In genomic region chr8:123389026-123389425, GRCm38 (mm10) we compare ENCODE assay signal across 15 mouse cellular contexts. TPM values are rescaled to one million over a fixed set of nuclear protein-coding genes. Genes with fewer than 3 reads are reported as not detected.
DNase-seq lines count a peak whose midpoint lies in the region; ATAC-seq lines count a peak whose summit lies in the region.
"Had no signal": no experiment of that assay in that cellular context is flagged by ENCODE, and none has a peak within 500 bp of the region (broad histone marks: within the 10 kb centered on the region; RNA-seq: fewer than 3 reads in every experiment).

No protein-coding gene starts in this region.

- no peak overlapping the region for H3K4me2 ChIP-seq in forebrain, embryonic 15.5 days (replicated peaks)
- H3K4me2 ChIP-seq in forebrain, embryonic 12.5 days, result no peak overlapping the region
- H3K4me2 ChIP-seq in lung, embryonic 15.5 days, result no peak overlapping the region
- H3K4me2 ChIP-seq: hindbrain, embryonic 14.5 days; lung, embryonic 14.5 days; midbrain, embryonic 12.5 days had no signal

- no peak overlapping the region for H3K4me3 ChIP-seq in forebrain, embryonic 15.5 days
- H3K4me3 ChIP-seq in forebrain, embryonic 12.5 days (replicated peaks), result no peak overlapping the region
- no peak overlapping the region for H3K4me3 ChIP-seq in lung, embryonic 15.5 days
- H3K4me3 ChIP-seq: midbrain, embryonic 12.5 days had no signal

- H3K9me3 ChIP-seq in forebrain, embryonic 15.5 days, result no peaks in the 10 kb centered on the region
- no peaks in the 10 kb centered on the region for H3K9me3 ChIP-seq in forebrain, embryonic 12.5 days
- no peaks in the 10 kb centered on the region for H3K9me3 ChIP-seq in lung, embryonic 15.5 days
- H3K9me3 ChIP-seq: midbrain, embryonic 12.5 days had no signal

- H3K27ac ChIP-seq in forebrain, embryonic 15.5 days (replicated peaks), result no peak overlapping the region
- H3K27ac ChIP-seq in forebrain, embryonic 12.5 days, result no peak overlapping the region
- H3K27ac ChIP-seq in lung, embryonic 15.5 days, result no peak overlapping the region
- H3K27ac ChIP-seq: hindbrain, embryonic 14.5 days; midbrain, embryonic 12.5 days had no signal

- no peaks in the 10 kb centered on the region for H3K27me3 ChIP-seq in forebrain, embryonic 15.5 days
- H3K27me3 ChIP-seq in forebrain, embryonic 12.5 days, result no peaks in the 10 kb centered on the region
- no peaks in the 10 kb centered on the region for H3K27me3 ChIP-seq in lung, embryonic 15.5 days
- H3K27me3 ChIP-seq: midbrain, embryonic 12.5 days had no signal

- WGBS in forebrain, embryonic 15.5 days, result 94% methylated on average over 7 of the region's 7 CpGs
- WGBS in forebrain, embryonic 12.5 days, result 93% methylated on average over 7 of the region's 7 CpGs
- 89% methylated on average over 7 of the region's 7 CpGs for WGBS in lung, embryonic 15.5 days

- peaks cover 95% of the 10 kb centered on the region for H3K36me3 ChIP-seq in forebrain, embryonic 15.5 days
- H3K36me3 ChIP-seq in forebrain, embryonic 12.5 days (replicated peaks), result peaks cover 99% of the 10 kb centered on the region
- peaks cover 94% of the 10 kb centered on the region for H3K36me3 ChIP-seq in lung, embryonic 15.5 days

- no peak for DNase-seq in lung, postnatal 14 days
- DNase-seq in kidney, postnatal 10 days, result peak; percentile 34
- DNase-seq in thymus, postnatal 4 days, result no peak
- no peak for DNase-seq in frontal cortex, postnatal 36 days (ENCODE audit: low spot score in 2 of 2)
- DNase-seq: lung, embryonic 14.5 days; right cerebral cortex, postnatal 14 days had no signal

- no peak overlapping the region for H3K9ac ChIP-seq in forebrain, embryonic 15.5 days (replicated peaks)
- no peak overlapping the region for H3K9ac ChIP-seq in forebrain, embryonic 12.5 days
- no peak overlapping the region for H3K9ac ChIP-seq in lung, embryonic 15.5 days
- H3K9ac ChIP-seq: hindbrain, embryonic 14.5 days; lung, embryonic 14.5 days; midbrain, embryonic 12.5 days had no signal

- H3K4me1 ChIP-seq in forebrain, embryonic 15.5 days, result no peaks in the 10 kb centered on the region
- H3K4me1 ChIP-seq in forebrain, embryonic 12.5 days, result no peaks in the 10 kb centered on the region
- H3K4me1 ChIP-seq in lung, embryonic 15.5 days, result no peaks in the 10 kb centered on the region
- H3K4me1 ChIP-seq: midbrain, embryonic 12.5 days had no signal

- ATAC-seq in forebrain, embryonic 15.5 days (replicated peaks), result 0 out of 2 replicates have a peak, but pooled peaks have one; percentile 38
- ATAC-seq in forebrain, embryonic 12.5 days (ENCODE audit: low FRiP score), result no peak
- peak; percentile 52; the same call in 1 of the 2 replicates for ATAC-seq in lung, embryonic 15.5 days (ENCODE audit: borderline replicate concordance, extremely low read depth, low FRiP score, low TSS enrichment)
- no peak for ATAC-seq in megakaryocyte progenitor cell, adult 5-6 weeks (replicated peaks; ENCODE audit: poor library complexity)

RNA-seq across cellular contexts. Expression of gene Tcf25, which starts 15.5 kb away (rescaled TPM):
- polyA plus RNA-seq in forebrain, embryonic 15.5 days (2015; fragmentation: Nextera tagmentation; extraction: Ambion mirVana), result 252 and 259 TPM in 2 replicates
- 174 and 194 TPM in 2 replicates for polyA plus RNA-seq in forebrain, embryonic 12.5 days (2016; fragmentation: Nextera tagmentation; extraction: Ambion mirVana)
- polyA plus RNA-seq in lung, embryonic 15.5 days (2015; fragmentation: Nextera tagmentation; extraction: Ambion mirVana), result 143 and 162 TPM in 2 replicates
- total RNA-seq in megakaryocyte progenitor cell, adult 5-6 weeks (2015), result 73.1 and 90.2 TPM in 2 replicates
- total RNA-seq in megakaryocyte progenitor cell, adult 5-6 weeks (2017), result 89.8 and 94.1 TPM in 2 replicates

RNA-seq across cellular contexts. Expression of gene Mc1r, which starts 17.9 kb away (rescaled TPM):
- 0.15 and 0.23 TPM in 2 replicates for polyA plus RNA-seq in forebrain, embryonic 15.5 days (2015; fragmentation: Nextera tagmentation; extraction: Ambion mirVana)
- polyA plus RNA-seq in forebrain, embryonic 12.5 days (2016; fragmentation: Nextera tagmentation; extraction: Ambion mirVana), result 0.13 and 0.14 TPM in 2 replicates
- not detected in 2 replicates for polyA plus RNA-seq in lung, embryonic 15.5 days (2015; fragmentation: Nextera tagmentation; extraction: Ambion mirVana)
- total RNA-seq in megakaryocyte progenitor cell, adult 5-6 weeks (2015), result not detected in 2 replicates
- total RNA-seq in megakaryocyte progenitor cell, adult 5-6 weeks (2017), result 0.12 and 0.14 TPM in 2 replicates
- total RNA-seq: adrenal gland, adult 18-20 months; gastrocnemius, postnatal 4 days had no signal
- polyA plus RNA-seq: large intestine, adult 2 months; lung, embryonic 14.5 days had no signal

RNA-seq across cellular contexts. Expression of gene Tubb3, which starts 22.2 kb away (rescaled TPM):
- 1,822 and 1,823 TPM in 2 replicates for polyA plus RNA-seq in forebrain, embryonic 15.5 days (2015; fragmentation: Nextera tagmentation; extraction: Ambion mirVana)
- polyA plus RNA-seq in forebrain, embryonic 12.5 days (2016; fragmentation: Nextera tagmentation; extraction: Ambion mirVana), result 827 and 897 TPM in 2 replicates
- 4.6 and 11.4 TPM in 2 replicates for polyA plus RNA-seq in lung, embryonic 15.5 days (2015; fragmentation: Nextera tagmentation; extraction: Ambion mirVana)
- total RNA-seq in megakaryocyte progenitor cell, adult 5-6 weeks (2015), result 0.15 TPM in 1 of 2 replicates, not detected in the other
- total RNA-seq in megakaryocyte progenitor cell, adult 5-6 weeks (2017), result 0.17 TPM in 1 of 2 replicates, not detected in the other

RNA-seq across cellular contexts. Expression of gene Def8, which starts 34.3 kb away (rescaled TPM):
- 43.3 and 46.3 TPM in 2 replicates for polyA plus RNA-seq in forebrain, embryonic 15.5 days (2015; fragmentation: Nextera tagmentation; extraction: Ambion mirVana)
- 42.9 and 46.6 TPM in 2 replicates for polyA plus RNA-seq in forebrain, embryonic 12.5 days (2016; fragmentation: Nextera tagmentation; extraction: Ambion mirVana)
- 29.7 and 31.1 TPM in 2 replicates for polyA plus RNA-seq in lung, embryonic 15.5 days (2015; fragmentation: Nextera tagmentation; extraction: Ambion mirVana)
- total RNA-seq in megakaryocyte progenitor cell, adult 5-6 weeks (2015), result 30.0 and 33.6 TPM in 2 replicates
- total RNA-seq in megakaryocyte progenitor cell, adult 5-6 weeks (2017), result 47.5 and 63.1 TPM in 2 replicates

RNA-seq across cellular contexts. Expression of gene Spire2, which starts 56.5 kb away (rescaled TPM):
- 32.9 and 33.0 TPM in 2 replicates for polyA plus RNA-seq in forebrain, embryonic 15.5 days (2015; fragmentation: Nextera tagmentation; extraction: Ambion mirVana)
- polyA plus RNA-seq in forebrain, embryonic 12.5 days (2016; fragmentation: Nextera tagmentation; extraction: Ambion mirVana), result 19.9 and 21.8 TPM in 2 replicates
- polyA plus RNA-seq in lung, embryonic 15.5 days (2015; fragmentation: Nextera tagmentation; extraction: Ambion mirVana), result 1.3 and 1.4 TPM in 2 replicates
- 0.07 TPM in 1 of 2 replicates, not detected in the other for total RNA-seq in megakaryocyte progenitor cell, adult 5-6 weeks (2015)
- total RNA-seq in megakaryocyte progenitor cell, adult 5-6 weeks (2017), result 1.3 TPM in 1 of 2 replicates, not detected in the other

Comparison
In these comparisons a context has a peak if more than half of its experiments do, and no peak if none do; other contexts are left out.
1. ATAC-seq: peak in forebrain, embryonic 15.5 days (single experiment) and lung, embryonic 15.5 days (single experiment); none in forebrain, embryonic 12.5 days (single experiment) and megakaryocyte progenitor cell, adult 5-6 weeks (single experiment).
2. RNA of gene Tubb3, which starts 22.2 kb away (polyA plus RNA-seq): 1,822 to 1,823 TPM in forebrain, embryonic 15.5 days and 827 to 897 TPM in forebrain, embryonic 12.5 days; 4.6 to 11.4 TPM in lung, embryonic 15.5 days; every median in the first group is over 10 times any median in the second.